Mouse (Mus musculus): Measurements from ENCODE around the gene Xpo5. TPM values are rescaled to one million over a fixed set of nuclear protein-coding genes. Genes with fewer than 3 reads are reported as not detected.
A peak's percentile ranks its signal among the peaks of the same experiment; 100 is the strongest.

Gene Xpo5
- polyA plus RNA-seq, 1 experiment = 15.1 TPM

DNA sequence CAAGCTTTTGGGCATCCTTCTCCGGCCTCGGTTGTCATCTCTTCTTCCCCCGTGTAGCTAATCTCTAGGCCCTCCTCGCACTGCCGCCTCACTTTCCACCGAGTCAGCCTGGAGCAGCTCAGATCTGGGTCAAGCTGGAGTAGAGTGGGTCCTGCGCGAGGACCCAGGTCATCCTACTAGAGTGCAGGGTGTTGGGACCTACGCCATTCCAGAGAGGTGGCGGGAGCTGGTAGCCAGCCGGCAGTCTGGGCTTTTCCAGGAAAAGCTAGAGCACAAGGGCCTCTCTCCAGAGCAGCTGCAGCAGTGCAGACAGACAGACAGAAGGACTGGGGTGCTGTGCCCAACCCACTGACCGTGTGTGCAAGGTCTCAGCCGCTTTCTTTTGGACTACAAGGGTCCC is 39.7 kb downstream of the Xpo5 start:
- TF ChIP-seq CTCF (IDR thresholded peaks at IDR 0.05; ENCODE audit: control insufficient read depth, insufficient read depth, low read length) (no peak), POLR2A (IDR thresholded peaks at IDR 0.05; ENCODE audit: borderline replicate concordance, control insufficient read depth, low read depth, low read length) (no peak)
- Histone ChIP-seq H3K4me1 (ENCODE audit: control insufficient read depth, insufficient read depth, low read length) (peaks cover 4% of the 10 kb centered on the region), H3K4me3 (replicated peaks; ENCODE audit: control insufficient read depth, low read depth, low read length) (no peak overlapping the region), H3K27ac (ENCODE audit: control insufficient read depth, insufficient read depth, low read depth, low read length, poor library complexity) (no peak overlapping the region)
- 86% methylated on average over 13 of the region's 13 CpGs for WGBS

- no peak overlapping the region for H3K27ac ChIP-seq (ENCODE audit: control insufficient read depth, insufficient read depth, low read depth, low read length, poor library complexity)
- 81% methylated on average over 4 of the region's 4 CpGs for WGBS
- TF ChIP-seq POLR2A (IDR thresholded peaks at IDR 0.05; ENCODE audit: borderline replicate concordance, control insufficient read depth, low read depth, low read length) (no peak), CTCF (IDR thresholded peaks at IDR 0.05; ENCODE audit: control insufficient read depth, insufficient read depth, low read length) (no peak)
- peaks cover 4% of the 10 kb centered on the region for H3K4me1 ChIP-seq (ENCODE audit: control insufficient read depth, insufficient read depth, low read length)
- no peak overlapping the region for H3K4me3 ChIP-seq (replicated peaks; ENCODE audit: control insufficient read depth, low read depth, low read length)
Observed at GRCm38 (mm10) chr17:46242993-46243392, 40.4 kb downstream of the Xpo5 start.

- Histone ChIP-seq H3K4me3 (replicated peaks; ENCODE audit: control insufficient read depth, low read depth, low read length) (no peak overlapping the region), H3K27ac (ENCODE audit: control insufficient read depth, insufficient read depth, low read depth, low read length, poor library complexity) (no peak overlapping the region), H3K4me1 (ENCODE audit: control insufficient read depth, insufficient read depth, low read length) (peaks cover 4% of the 10 kb centered on the region)
- TF ChIP-seq CTCF (IDR thresholded peaks at IDR 0.05; ENCODE audit: control insufficient read depth, insufficient read depth, low read length) (no peak), POLR2A (IDR thresholded peaks at IDR 0.05; ENCODE audit: borderline replicate concordance, control insufficient read depth, low read depth, low read length) (no peak)
- 87% methylated on average over 2 of the region's 2 CpGs for WGBS
Observed at GRCm38 (mm10) chr17:46243624-46244023, 41.0 kb downstream of the Xpo5 start.

GRCm38 (mm10) chr17:46244579-46244978 is 42.0 kb downstream of the Xpo5 start:
- H3K4me1 ChIP-seq (ENCODE audit: control insufficient read depth, insufficient read depth, low read length) = peaks cover 4% of the 10 kb centered on the region
- 79% methylated on average over 10 of the region's 10 CpGs for WGBS
- no peak for TF ChIP-seq CTCF (IDR thresholded peaks at IDR 0.05; ENCODE audit: control insufficient read depth, insufficient read depth, low read length)
- H3K4me3 ChIP-seq (replicated peaks; ENCODE audit: control insufficient read depth, low read depth, low read length) = no peak overlapping the region
- no peak overlapping the region for H3K27ac ChIP-seq (ENCODE audit: control insufficient read depth, insufficient read depth, low read depth, low read length, poor library complexity)

DNA sequence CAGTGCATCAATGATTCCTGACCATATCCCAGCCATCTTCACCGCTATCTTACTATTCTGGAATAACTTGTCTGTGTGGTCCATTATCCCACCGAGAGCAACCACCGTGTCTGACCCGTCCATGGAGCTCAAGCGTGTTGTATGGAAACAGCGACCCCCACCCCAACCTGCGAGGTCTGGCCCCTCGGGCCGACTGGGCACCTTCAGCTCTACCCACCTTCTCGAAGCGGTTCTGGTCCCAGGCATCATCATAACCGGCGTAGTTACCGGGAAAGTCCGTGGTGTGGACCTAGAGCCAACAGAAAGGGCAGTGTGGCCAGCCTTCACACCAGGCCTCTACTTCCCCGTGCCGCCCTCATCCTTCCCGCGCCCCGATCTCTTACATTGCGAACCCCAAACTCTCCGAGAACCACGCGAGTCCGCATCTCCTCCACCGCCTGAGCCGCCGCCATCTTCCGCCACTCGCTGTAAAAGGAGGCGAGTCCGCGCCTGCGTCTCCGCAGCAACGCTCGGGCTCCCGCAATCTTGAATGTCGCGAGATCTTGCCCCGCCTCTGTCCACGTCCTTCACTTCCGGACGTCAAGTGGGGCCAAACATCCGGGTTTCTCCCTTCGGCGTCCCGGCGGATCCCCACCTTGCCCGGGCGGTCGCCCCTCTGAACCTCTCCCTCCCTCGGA is 45.1 kb downstream of the Xpo5 start, which contains the start of the genes Polr1c and Yipf3:
Polr1c (minus strand) TSS at position 543 of the 677 bp plus-strand sequence.
Yipf3 (plus strand) TSS at position 569 of the 677 bp plus-strand sequence.
- Histone ChIP-seq H3K4me1 (ENCODE audit: control insufficient read depth, insufficient read depth, low read length) (peaks cover 4% of the 10 kb centered on the region), H3K4me3 (replicated peaks; ENCODE audit: control insufficient read depth, low read depth, low read length) (peak within 1 kb of the TSS; percentile 96), H3K27ac (ENCODE audit: control insufficient read depth, insufficient read depth, low read depth, low read length, poor library complexity) (peak within 1 kb of the TSS; percentile 92)
- under 1% methylated on average over 53 of the region's 53 CpGs for WGBS
- TF ChIP-seq CTCF (IDR thresholded peaks at IDR 0.05; ENCODE audit: control insufficient read depth, insufficient read depth, low read length) (no peak; the same call in 1 of the 2 replicates), POLR2A (IDR thresholded peaks at IDR 0.05; ENCODE audit: borderline replicate concordance, control insufficient read depth, low read depth, low read length) (peak; percentile 82; the same call in 1 of the 2 replicates)

DNA sequence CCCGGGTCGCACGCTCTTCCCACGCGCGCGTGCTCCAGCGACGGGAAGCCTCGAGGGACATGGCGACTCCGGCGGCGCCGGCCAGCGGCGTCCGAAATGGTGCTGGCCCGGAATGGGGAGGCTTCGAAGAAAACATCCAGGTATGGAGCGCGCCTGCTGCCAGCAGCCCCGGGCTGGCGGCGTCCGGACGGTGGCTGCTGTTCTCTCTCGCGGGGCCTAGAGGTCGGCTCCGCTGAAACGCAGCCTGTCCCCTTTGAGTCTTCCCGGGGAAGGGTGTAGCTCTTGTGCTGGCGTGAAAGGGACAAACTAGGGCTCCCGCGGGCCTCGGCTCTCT is 45.6 kb downstream of the Xpo5 start:
- TF ChIP-seq CTCF (IDR thresholded peaks at IDR 0.05; ENCODE audit: control insufficient read depth, insufficient read depth, low read length) (no peak), POLR2A (IDR thresholded peaks at IDR 0.05; ENCODE audit: borderline replicate concordance, control insufficient read depth, low read depth, low read length) (no peak)
- peaks cover 4% of the 10 kb centered on the region for H3K4me1 ChIP-seq (ENCODE audit: control insufficient read depth, insufficient read depth, low read length)
- peak overlapping the region; percentile 96 for H3K4me3 ChIP-seq (replicated peaks; ENCODE audit: control insufficient read depth, low read depth, low read length)
- under 1% methylated on average over 37 of the region's 37 CpGs for WGBS
- H3K27ac ChIP-seq (ENCODE audit: control insufficient read depth, insufficient read depth, low read depth, low read length, poor library complexity) = peak overlapping the region; percentile 92

DNA sequence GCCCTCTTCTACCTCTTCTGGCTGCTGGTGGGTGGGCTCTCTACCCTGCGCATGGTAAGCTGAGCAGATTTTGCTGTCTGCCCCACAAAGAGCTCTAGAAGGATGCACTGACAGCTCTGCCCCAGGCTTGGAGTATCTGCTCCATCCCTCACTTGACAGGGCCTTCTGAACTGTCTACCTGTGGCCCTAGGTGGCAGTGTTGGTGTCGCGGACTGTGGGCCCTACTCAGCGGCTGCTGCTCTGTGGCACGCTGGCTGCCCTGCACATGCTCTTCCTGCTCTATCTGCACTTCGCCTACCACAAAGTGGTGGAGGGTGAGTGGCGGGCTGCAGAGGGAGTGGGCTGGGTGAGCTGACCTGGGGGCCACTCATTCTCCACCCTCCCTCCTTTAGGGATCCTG is 48.6 kb downstream of the Xpo5 start:
- 78% methylated on average over 7 of the region's 7 CpGs for WGBS
- H3K4me1 ChIP-seq (ENCODE audit: control insufficient read depth, insufficient read depth, low read length) = peaks cover 4% of the 10 kb centered on the region
- no peak overlapping the region for H3K27ac ChIP-seq (ENCODE audit: control insufficient read depth, insufficient read depth, low read depth, low read length, poor library complexity)
- TF ChIP-seq CTCF (IDR thresholded peaks at IDR 0.05; ENCODE audit: control insufficient read depth, insufficient read depth, low read length) = no peak
- no peak for TF ChIP-seq POLR2A (IDR thresholded peaks at IDR 0.05; ENCODE audit: borderline replicate concordance, control insufficient read depth, low read depth, low read length)
- H3K4me3 ChIP-seq (replicated peaks; ENCODE audit: control insufficient read depth, low read depth, low read length) = no peak overlapping the region

- Histone ChIP-seq H3K4me3 (replicated peaks; ENCODE audit: control insufficient read depth, low read depth, low read length) (no peak overlapping the region), H3K27ac (ENCODE audit: control insufficient read depth, insufficient read depth, low read depth, low read length, poor library complexity) (no peak overlapping the region), H3K4me1 (ENCODE audit: control insufficient read depth, insufficient read depth, low read length) (no peaks in the 10 kb centered on the region; the same call in 1 of the 2 replicates)
- 44% methylated on average over 14 of the region's 14 CpGs for WGBS
- TF ChIP-seq POLR2A (IDR thresholded peaks at IDR 0.05; ENCODE audit: borderline replicate concordance, control insufficient read depth, low read depth, low read length) (no peak), CTCF (IDR thresholded peaks at IDR 0.05; ENCODE audit: control insufficient read depth, insufficient read depth, low read length) (peak; percentile 41; the same call in 1 of the 2 replicates)
Observed at GRCm38 (mm10) chr17:46252571-46253451, 50.2 kb downstream of the Xpo5 start.

Measured in bone marrow, adult 2 months (tissue).